Mouse (Mus musculus) liver, embryonic 12.5 days (tissue): ENCODE measurements around the gene Scimp. TPM values are rescaled to one million over a fixed set of nuclear protein-coding genes. Genes with fewer than 3 reads are reported as not detected.

Experiments
- ATAC-seq: fragments of 200-750 bp; cut with Nextera tagmentation; 2 replicates; pipeline ENCODE4 v1.8.0; 2017; ENCODE audit warnings: moderate number of reproducible peaks, mild to moderate bottlenecking, moderate library complexity
- H3K27ac ChIP-seq: fragments of 300-500 bp; sonication (generic); 2 replicates; pipeline ENCODE4 v1.5.1; 2016; ENCODE audit warnings: mild to moderate bottlenecking
- H3K27me3 ChIP-seq: fragments of 300-500 bp; sonication (generic); replicated peaks from 2 replicates; pipeline ENCODE4 v1.6.1; 2016; ENCODE audit warnings: mild to moderate bottlenecking, moderate library complexity
- H3K36me3 ChIP-seq: fragments of 300-500 bp; sonication (generic); 2 replicates; pipeline ENCODE4 v1.6.1; 2016; ENCODE audit warnings: mild to moderate bottlenecking, moderate library complexity
- H3K4me1 ChIP-seq: fragments of 300-500 bp; sonication (generic); 2 replicates; pipeline ENCODE4 v1.6.1; 2016
- H3K4me2 ChIP-seq: fragments of 300-500 bp; sonication (generic); 2 replicates; pipeline ENCODE4 v1.6.1; 2016; ENCODE audit warnings: mild to moderate bottlenecking, moderate library complexity
- H3K4me3 ChIP-seq: fragments of 300-500 bp; sonication (generic); 2 replicates; pipeline ENCODE4 v1.5.1; 2016; ENCODE audit warnings: mild to moderate bottlenecking, moderate library complexity
- H3K9ac ChIP-seq: fragments of 300-500 bp; sonication (generic); 2 replicates; pipeline ENCODE4 v1.6.1; 2016; ENCODE audit warnings: mild to moderate bottlenecking, moderate library complexity
- H3K9me3 ChIP-seq: fragments of 300-500 bp; sonication (generic); replicated peaks from 2 replicates; pipeline ENCODE4 v1.6.1; 2016; ENCODE audit warnings: mild to moderate bottlenecking, moderate library complexity
- WGBS: fragments of 180-500 bp; shearing (Covaris S2); methylation state at CpG from one replicate; pipeline ENCODE4 v1.1.7; 2016; ENCODE audit not compliant: insufficient replicate concordance; 5-methylcytosine and 5-hydroxymethylcytosine counted together
- polyA plus RNA-seq: library from polyadenylated mRNA; unstranded; fragments of >200 nt; fragmentation: Nextera tagmentation; extraction: Ambion mirVana; gene quantifications from 2 replicates; pipeline ENCODE4 v1.2.1, GENCODE M21; 2016

The Scimp gene
- polyA plus RNA-seq, 1 experiment from 2014 or later: 0.26 TPM

DNA sequence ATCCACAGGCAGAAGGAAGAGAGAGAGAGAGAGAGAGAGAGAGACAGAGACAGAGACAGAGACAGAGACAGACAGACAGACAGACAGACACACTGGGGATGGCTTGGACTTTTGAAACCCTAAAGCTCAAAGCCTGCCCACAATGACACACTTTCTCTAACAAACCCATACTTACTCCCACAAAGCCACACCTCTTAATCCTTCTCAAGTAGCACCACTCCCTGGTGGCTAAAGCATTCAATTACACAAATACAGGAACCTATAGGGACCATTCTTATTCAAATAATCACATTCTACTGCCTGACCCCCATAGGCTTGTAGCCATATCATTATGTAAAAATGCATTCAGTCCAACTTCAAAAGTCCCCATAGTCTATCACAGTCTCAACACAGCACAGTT is 21.0 kb upstream of the Scimp start:
- Histone ChIP-seq H3K4me1 (no peaks in the 10 kb centered on the region), H3K9ac (no peak overlapping the region), H3K4me3 (no peak overlapping the region), H3K4me2 (no peak overlapping the region), H3K27me3 (0 out of 2 replicates have a peak, but pooled peaks cover 6% of the 10 kb centered on the region), H3K36me3 (no peaks in the 10 kb centered on the region), H3K9me3 (no peaks in the 10 kb centered on the region), H3K27ac (no peak overlapping the region)
- ATAC-seq: no peak

DNA sequence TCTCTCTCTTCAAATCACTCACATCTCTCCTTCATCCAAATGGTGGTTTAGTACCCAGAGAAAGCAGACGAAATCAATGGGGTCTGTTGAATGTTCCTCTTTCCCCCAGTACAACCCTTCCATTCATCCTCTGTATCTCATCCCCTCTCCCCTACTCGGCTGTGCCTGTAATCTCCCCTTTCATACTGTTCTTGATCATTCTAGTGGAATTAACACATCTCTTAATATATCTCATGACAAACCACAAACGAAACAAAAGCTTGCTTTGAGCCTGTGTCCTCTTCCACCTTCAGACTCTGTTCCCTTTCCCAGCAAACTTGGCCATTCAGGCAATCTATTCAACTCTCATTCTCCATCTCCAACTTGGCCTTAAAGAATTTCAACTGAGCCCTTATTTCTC is 18.8 kb upstream of the Scimp start:
- Histone ChIP-seq H3K36me3 (no peaks in the 10 kb centered on the region), H3K9ac (no peak overlapping the region), H3K4me2 (no peak overlapping the region), H3K27me3 (0 out of 2 replicates have a peak, but pooled peaks cover 6% of the 10 kb centered on the region), H3K4me1 (no peaks in the 10 kb centered on the region), H3K9me3 (no peaks in the 10 kb centered on the region), H3K4me3 (no peak overlapping the region), H3K27ac (no peak overlapping the region)
- no peak for ATAC-seq
- WGBS: 37% methylated on average over 3 of the region's 3 CpGs

DNA sequence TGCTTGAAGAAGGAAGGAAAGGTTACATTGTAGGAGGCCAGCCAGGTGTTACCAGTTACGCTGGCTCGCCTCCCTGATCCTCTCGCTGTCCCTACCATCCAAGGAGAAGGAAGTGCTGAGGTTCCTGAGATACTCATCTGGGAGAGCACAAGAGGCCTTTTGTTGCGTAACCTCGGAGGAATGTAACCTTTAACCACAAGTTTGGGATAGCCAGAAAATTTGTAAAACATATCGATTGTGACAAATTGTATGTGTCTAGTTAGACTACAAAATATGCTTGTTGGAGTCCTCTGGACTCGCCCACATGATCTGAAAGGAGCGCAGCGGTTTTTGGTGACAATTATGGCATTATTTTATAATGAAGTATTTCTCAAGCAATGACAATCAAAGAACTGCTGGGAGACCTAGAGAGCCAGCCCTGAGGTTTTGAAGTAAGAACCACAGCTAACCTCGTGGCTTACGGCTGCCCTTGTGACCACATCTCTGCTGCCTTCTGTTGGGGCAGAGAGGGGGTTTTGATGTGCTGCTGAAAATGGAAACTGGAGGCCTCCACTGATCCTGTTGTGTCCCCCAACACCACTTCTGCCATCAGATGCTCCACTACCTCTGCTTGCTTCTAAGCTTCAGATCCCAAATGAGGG is 16.7 kb upstream of the Scimp start:
- Histone ChIP-seq H3K4me3 (no peak overlapping the region), H3K27ac (no peak overlapping the region), H3K4me2 (no peak overlapping the region), H3K36me3 (no peaks in the 10 kb centered on the region), H3K9me3 (no peaks in the 10 kb centered on the region), H3K9ac (no peak overlapping the region), H3K27me3 (0 out of 2 replicates have a peak, but pooled peaks cover 6% of the 10 kb centered on the region), H3K4me1 (no peaks in the 10 kb centered on the region)
- ATAC-seq: no peak
- 60% methylated on average over 11 of the region's 11 CpGs for WGBS

DNA sequence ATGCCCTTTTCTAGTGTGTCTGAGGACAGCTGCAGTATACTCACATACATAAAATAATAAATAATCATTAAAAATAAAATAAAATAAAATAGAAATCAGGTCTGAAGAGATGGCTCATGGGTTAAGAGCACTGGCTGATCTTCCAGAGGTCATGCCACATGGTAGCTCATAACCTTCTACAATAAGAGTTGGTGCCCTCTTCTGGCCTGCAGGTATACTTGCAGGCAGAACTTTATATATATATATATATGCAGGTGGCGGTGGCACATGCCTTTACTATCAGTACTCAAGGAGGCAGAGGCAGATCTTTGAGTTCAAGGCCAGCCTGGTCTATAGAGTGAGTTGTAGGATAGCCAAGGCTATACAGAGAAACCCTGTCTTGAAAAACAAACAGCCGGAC is 13.8 kb upstream of the Scimp start:
- 63% methylated on average over 2 of the region's 2 CpGs for WGBS

DNA sequence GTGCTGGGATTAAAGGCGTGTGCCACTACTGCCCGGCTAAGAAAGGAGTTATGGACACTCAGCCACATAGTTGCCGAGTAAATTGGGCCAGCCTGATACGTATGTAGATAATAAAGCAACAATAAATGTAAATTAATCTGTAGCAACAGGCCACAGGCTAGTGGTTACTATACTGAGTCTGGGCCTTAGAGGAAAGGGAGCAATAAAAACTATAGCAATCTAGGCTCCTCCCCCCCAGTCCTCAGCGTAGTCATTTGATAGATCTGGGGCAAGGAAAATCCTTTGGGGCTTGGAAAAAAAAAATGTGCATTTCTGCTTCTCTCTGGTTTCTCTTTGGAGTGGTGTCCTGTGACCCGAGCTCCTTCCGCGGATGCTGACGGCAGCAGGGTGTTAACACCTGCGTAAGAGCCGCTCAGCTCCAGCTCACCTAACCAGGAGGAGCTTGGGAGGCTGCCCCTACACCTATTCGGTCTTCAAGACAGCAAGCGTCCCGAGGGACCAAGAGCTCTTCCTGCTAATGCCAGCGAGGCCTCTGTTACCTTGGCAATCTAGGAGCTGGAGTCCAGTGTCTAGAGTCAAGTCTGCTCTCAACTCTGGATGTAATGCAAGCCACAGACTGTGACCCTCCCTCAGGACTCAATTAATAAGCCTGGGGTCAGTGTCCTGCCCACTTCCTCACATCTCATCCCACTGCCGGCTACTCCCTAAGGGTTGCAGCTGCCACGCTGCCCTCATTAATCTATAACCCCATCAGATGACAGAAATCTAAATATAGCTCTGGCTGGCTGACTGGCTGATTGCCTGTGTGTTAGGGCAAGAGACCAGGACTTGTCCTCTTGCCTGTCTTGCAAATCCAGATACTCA is 9.6 kb upstream of the Scimp start:
- Histone ChIP-seq H3K36me3 (no peaks in the 10 kb centered on the region), H3K4me2 (no peak overlapping the region), H3K4me1 (peaks cover 6% of the 10 kb centered on the region; the same call in 1 of the 2 replicates), H3K27ac (no peak overlapping the region), H3K9me3 (no peaks in the 10 kb centered on the region), H3K4me3 (no peak overlapping the region), H3K27me3 (0 out of 2 replicates have a peak, but pooled peaks cover 6% of the 10 kb centered on the region), H3K9ac (no peak overlapping the region)
- ATAC-seq: 0 out of 2 replicates have a peak, but pooled peaks have one; percentile 21
- 49% methylated on average over 17 of the region's 17 CpGs for WGBS

More for the DNA sequence above, 13.8 kb upstream of the Scimp start:
- Histone ChIP-seq H3K9ac (no peak overlapping the region), H3K36me3 (no peaks in the 10 kb centered on the region), H3K9me3 (no peaks in the 10 kb centered on the region), H3K4me1 (peaks cover 6% of the 10 kb centered on the region; the same call in 1 of the 2 replicates), H3K4me3 (no peak overlapping the region), H3K4me2 (no peak overlapping the region), H3K27me3 (0 out of 2 replicates have a peak, but pooled peaks cover 9% of the 10 kb centered on the region), H3K27ac (no peak overlapping the region)
- no peak for ATAC-seq

DNA sequence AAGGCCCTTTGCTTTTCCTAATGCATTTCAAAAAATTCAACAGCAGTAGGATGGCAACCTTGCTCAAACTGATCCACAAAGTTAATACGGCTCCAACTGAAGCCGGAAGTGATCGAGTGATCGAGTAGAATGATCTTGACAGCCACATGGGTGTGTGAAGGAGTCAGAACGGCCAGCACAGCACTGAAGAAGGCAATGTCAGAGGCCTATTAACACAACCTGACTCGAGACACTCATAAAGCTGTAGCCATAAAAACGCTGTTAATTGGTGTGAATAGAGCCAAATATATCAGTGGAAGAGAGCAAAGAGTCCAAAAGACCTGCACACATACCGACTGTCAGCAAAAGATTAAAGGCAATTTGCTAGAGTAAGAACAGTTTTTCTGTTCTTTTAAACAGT is 7.7 kb upstream of the Scimp start:
- Histone ChIP-seq H3K36me3 (no peaks in the 10 kb centered on the region), H3K27me3 (0 out of 2 replicates have a peak, but pooled peaks cover 6% of the 10 kb centered on the region), H3K27ac (no peak overlapping the region), H3K9ac (no peak overlapping the region), H3K9me3 (no peaks in the 10 kb centered on the region), H3K4me1 (peaks cover 6% of the 10 kb centered on the region; the same call in 1 of the 2 replicates), H3K4me2 (no peak overlapping the region), H3K4me3 (no peak overlapping the region)
- ATAC-seq: no peak
- 69% methylated on average over 8 of the region's 8 CpGs for WGBS

DNA sequence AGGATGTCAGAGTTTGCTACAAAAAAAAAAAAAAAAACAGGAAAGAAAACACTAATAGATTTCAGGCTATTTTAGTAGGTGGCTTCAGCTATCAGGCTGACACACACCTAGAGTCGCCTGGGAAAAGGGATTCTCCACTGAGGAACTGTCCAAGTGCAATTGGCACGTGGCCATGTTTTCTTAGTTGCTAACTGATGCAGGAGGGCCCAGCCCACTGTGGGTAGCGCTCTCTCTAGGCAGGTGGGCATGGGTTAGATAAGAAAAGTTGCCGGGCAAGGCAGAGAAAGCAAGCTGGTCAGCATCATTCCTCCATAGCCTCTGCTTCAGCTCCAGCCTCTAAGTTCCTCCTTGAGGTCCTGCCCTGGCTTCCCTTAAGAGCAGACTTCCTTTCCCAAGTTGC is 4.4 kb upstream of the Scimp start:
- 47% methylated on average over 4 of the region's 4 CpGs for WGBS

DNA sequence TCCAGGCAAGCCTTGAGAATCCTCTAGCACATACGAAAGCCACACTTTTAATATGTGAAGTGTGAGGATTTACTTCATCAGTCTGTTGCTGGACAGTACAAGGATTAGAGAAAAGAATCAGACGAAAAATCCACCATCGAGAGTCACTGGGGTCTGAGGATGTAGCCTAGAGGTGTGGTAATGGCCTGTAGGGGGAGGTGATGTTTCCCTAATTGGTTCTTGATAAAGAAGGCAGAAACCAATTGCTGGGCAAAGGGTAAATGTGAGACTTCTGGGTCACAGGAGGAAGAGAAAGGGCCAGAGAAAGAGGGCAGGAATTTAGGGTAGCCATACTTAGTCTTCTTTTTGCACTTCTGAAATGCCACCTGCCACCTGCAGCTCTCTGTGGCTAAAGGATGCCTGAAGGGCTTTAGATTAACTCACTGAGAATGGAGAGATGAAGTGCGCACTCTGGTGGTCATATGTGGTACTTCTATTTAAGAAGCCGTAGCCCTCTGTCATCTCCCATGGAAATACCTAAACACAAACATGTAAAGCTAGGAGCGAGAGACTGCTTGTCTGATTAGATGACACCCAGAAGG is 3.2 kb upstream of the Scimp start:
- Histone ChIP-seq H3K4me1 (no peaks in the 10 kb centered on the region), H3K27me3 (0 out of 2 replicates have a peak, but pooled peaks cover 2% of the 10 kb centered on the region), H3K9me3 (no peaks in the 10 kb centered on the region), H3K4me3 (no peak overlapping the region), H3K36me3 (no peaks in the 10 kb centered on the region), H3K4me2 (no peak overlapping the region), H3K9ac (no peak overlapping the region), H3K27ac (no peak overlapping the region)
- 22% methylated on average over 6 of the region's 6 CpGs for WGBS
- ATAC-seq: no peak

More for the DNA sequence above, 4.4 kb upstream of the Scimp start:
- Histone ChIP-seq H3K4me3 (no peak overlapping the region), H3K4me2 (no peak overlapping the region), H3K36me3 (no peaks in the 10 kb centered on the region), H3K9me3 (no peaks in the 10 kb centered on the region), H3K4me1 (no peaks in the 10 kb centered on the region), H3K9ac (no peak overlapping the region), H3K27me3 (0 out of 2 replicates have a peak, but pooled peaks cover 2% of the 10 kb centered on the region), H3K27ac (no peak overlapping the region)
- ATAC-seq: no peak

DNA sequence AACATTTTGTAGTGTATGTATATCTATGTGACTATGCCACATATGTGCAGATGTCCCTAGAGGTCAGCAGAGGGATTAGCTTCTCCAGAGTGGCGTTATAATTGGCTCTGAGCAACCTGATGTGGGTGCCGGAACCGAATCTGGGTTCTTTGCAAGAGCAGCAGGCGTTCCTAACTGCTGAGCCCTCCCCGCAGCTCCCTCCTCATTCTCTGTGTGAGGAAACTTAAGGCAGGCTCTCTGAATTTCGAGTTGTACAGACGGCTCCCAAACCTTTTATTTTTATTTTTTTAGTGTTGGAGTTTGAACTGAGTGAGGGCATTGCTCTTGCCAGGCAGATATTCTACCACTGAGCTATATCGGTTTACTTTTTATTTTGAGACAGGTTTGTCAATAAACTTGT is 2.7 kb upstream of the Scimp start:
- H3K27ac ChIP-seq: no peak overlapping the region
- 0 out of 2 replicates have a peak, but pooled peaks cover under 1% of the 10 kb centered on the region for H3K27me3 ChIP-seq
- no peak overlapping the region for H3K4me3 ChIP-seq
- H3K9me3 ChIP-seq: no peaks in the 10 kb centered on the region
- H3K9ac ChIP-seq: no peak overlapping the region
- H3K4me2 ChIP-seq: no peak overlapping the region
- no peaks in the 10 kb centered on the region for H3K4me1 ChIP-seq
- WGBS: 69% methylated on average over 8 of the region's 8 CpGs
- no peak for ATAC-seq
- H3K36me3 ChIP-seq: no peaks in the 10 kb centered on the region

DNA sequence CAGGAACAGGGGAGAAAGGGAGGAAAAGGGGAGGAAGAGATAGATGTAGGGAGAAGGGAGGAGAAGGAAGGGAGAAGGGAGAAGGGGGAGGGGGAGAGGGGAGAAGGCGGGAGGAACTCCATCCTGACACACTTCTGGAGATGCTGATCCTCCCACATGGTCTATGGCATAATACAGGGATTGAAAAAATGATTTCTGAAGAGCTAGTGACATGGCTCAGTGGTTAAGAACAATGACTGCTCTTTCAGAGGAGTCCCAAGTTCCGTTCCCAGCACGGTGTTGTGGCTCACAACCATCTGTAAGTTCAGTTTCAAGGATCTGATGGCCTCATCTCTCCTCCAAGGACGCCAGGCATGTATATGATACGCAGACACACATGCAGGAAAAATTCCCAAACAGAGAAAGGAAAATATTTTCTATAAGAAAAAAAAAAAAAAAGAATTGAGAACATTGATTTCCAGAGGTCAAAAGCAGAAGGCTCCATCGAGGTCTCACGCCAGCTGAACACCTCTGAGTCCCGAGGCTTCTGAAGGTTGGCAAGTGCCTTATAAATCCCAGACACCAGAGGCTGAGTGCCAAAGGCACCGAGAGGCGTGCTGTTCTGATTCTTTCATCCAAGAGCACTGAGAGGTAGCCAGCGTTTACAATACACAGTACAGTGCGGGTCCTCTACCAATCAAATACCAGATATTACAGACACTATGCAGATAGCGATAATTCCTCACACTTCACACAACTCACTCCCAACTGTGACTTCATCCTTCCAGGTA is 730 bp downstream of the Scimp start:
- Histone ChIP-seq H3K4me2 (no peak overlapping the region), H3K4me1 (no peaks in the 10 kb centered on the region), H3K9ac (no peak overlapping the region), H3K27me3 (no peaks in the 10 kb centered on the region), H3K36me3 (no peaks in the 10 kb centered on the region), H3K4me3 (no peak overlapping the region), H3K9me3 (no peaks in the 10 kb centered on the region), H3K27ac (no peak overlapping the region)
- 67% methylated on average over 13 of the region's 13 CpGs for WGBS
- no peak for ATAC-seq

DNA sequence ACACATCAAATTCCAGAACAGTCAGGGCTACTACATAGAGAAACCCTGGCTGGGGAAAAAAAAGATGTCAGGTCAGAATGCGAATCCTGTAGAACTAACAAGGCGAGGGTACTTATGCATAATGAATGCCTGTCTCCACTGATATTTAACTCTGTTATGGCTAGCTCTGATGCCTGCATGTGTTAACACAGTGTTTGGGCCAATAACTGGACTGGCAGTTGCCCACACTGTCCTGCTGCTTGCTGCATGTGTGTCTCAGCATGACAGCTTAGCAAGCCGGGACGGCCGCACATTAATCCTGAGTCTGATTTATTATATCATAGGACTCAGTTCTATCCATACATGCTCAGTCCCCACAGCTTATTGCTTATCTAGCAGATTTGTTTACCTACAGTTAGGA is 1.3 kb downstream of the Scimp start:
- Histone ChIP-seq H3K36me3 (no peaks in the 10 kb centered on the region), H3K9me3 (no peaks in the 10 kb centered on the region), H3K4me3 (no peak overlapping the region), H3K4me2 (no peak overlapping the region), H3K27me3 (no peaks in the 10 kb centered on the region), H3K4me1 (no peaks in the 10 kb centered on the region), H3K27ac (no peak overlapping the region), H3K9ac (no peak overlapping the region)
- WGBS: 85% methylated on average over 5 of the region's 5 CpGs
- ATAC-seq: no peak
